Mouse (Mus musculus) C2C12 (cell line): ENCODE data around the gene Krt12.

ENCODE experiments used
- CEBPB ChIP-seq: IDR thresholded peaks from one replicate; pipeline ENCODE4 v1.6.1; 2011; ENCODE audit warnings: low read depth, mild to moderate bottlenecking, control low read depth, moderate library complexity
- CTCF ChIP-seq: IDR thresholded peaks from one replicate; pipeline ENCODE4 v1.5.1; 2011; ENCODE audit not compliant: control insufficient read depth, insufficient read depth, insufficient read length
- FOSL1 ChIP-seq: IDR thresholded peaks from one replicate; pipeline ENCODE4 v1.8.0; 2011; ENCODE audit warnings: mild to moderate bottlenecking, low read length; ENCODE audit not compliant: poor library complexity, insufficient read depth, severe bottlenecking
- MAX ChIP-seq: IDR thresholded peaks from one replicate; pipeline ENCODE4 v1.6.1; 2011; ENCODE audit warnings: mild to moderate bottlenecking, control low read depth
- MYOD1 ChIP-seq: IDR thresholded peaks from one replicate; pipeline ENCODE4 v1.6.1; 2011; ENCODE audit warnings: low read depth; ENCODE audit not compliant: control insufficient read depth, insufficient read length
- MYOG ChIP-seq: IDR thresholded peaks from one replicate; pipeline ENCODE4 v1.6.1; 2011; ENCODE audit not compliant: control insufficient read depth, insufficient read length; ENCODE audit errors: extremely low read depth
- USF1 ChIP-seq: IDR thresholded peaks from one replicate; pipeline ENCODE4 v1.6.1; 2011; ENCODE audit warnings: low read depth, mild to moderate bottlenecking, control low read depth, moderate library complexity

DNA sequence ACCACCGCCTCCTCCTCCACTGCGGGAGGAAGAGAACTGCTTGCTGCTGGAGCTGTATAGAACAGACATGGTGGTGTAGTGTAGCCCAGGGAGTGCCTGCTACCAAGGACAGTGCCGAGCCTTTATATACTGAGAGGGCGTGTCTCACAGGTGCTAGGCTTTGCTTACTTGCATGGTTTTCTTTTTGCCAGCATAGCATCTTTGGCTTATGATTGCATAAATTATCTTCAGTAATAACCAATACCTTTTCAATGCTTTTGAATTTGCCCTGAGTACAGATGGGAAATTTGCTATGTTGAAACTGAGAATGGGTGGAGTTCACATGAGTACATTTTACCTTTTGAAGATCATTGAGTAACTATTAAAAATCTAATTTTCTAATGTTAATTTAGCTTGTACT lies 32.8 kb downstream of the Krt12 start, which contains the start of gene Krt10:
- TF ChIP-seq CTCF (no peak), FOSL1 (no peak), MYOG (no peak), CEBPB (no peak), MYOD1 (no peak), MAX (no peak), USF1 (no peak)
